Mouse (Mus musculus): ENCODE data around the gene Fgd4.
"Not testable (repeated sequence)": the region's sequence is repeated elsewhere in the genome, so short reads cannot be mapped to it uniquely, and the experiment has no call there.

Fgd4 gene

DNA sequence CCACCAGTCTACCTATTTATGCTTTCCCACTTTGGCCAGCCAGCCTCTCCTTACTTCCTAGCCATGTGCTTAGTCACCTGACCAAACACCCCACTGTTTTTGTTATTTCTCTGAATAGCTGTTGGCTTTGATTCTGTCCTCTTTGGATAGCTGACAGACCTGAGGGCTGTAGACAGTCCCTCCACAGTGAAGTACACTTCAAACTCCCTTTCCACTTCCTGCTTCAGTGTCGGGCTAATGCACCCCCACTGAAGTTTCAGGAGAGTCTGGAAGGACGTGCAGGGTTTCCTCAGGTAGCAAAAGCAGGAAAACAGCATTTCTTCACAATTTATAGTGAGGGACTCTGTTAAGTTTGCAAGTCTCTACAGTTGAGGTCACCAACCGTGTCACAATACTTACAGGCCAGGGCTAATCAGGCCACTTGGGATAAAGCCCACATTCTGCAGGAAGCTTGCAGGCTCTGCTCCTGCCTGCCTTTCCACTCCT is 57.4 kb downstream of the Fgd4 start:
- no peak for DNase-seq (ENCODE audit: low read depth)

DNA sequence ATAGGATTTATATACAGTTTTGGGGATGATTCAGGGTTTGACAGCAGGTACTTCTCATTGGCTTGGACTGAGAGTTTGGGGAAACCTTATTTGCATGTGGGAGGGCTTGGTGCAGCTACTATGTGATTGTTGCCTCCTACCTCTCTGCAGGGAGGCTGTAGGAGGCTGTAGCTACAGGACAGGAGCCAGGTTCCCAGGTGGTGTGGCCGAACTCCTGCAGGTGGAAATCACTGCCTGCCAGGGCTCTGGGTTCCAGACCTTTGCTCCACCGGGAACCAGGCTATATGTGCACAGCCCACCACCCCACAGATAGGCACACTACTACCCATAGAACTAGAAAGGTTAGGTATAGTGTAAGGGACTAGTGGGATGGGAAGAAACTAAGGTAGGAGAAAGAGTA is 61.0 kb downstream of the Fgd4 start:
- DNase-seq (ENCODE audit: low read depth) = not testable (repeated sequence)

DNA sequence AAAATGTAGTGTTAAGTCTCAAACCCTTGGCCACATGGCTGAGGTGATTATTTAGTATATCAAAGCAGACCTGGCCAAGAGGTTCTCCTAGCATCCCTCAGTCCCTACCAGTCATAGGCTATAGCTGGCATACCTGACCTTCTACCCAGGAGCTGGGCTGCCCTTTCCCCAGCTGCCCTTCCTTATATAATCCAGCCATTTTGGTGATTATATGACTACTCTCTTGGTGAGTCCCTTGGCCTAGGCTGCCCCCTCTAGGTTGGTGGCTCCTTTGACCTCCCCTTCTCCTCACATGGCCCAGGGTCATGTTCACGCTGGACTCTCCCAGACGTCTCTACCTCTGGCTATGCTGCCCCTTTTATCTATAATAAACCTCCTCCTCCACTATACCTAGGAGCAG is 65.1 kb downstream of the Fgd4 start:
- no peak for DNase-seq (ENCODE audit: low read depth)

DNA sequence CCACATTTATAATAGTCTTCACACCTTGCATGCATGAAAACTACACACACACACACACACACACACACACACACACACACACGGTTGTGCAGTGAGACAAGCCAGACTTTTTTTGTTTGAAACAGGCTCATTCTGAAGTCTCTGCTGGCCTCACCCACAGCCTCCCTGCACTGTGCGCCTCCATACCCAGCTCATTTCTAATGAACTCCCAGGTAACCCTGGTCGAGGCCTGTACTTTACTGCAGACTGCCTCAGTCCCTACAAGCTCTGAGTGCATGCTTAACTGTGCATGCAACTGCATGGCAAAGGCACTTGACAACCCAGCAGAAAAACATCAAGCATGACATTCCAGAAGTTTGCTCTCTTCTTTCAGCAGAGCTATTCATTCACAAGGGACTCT is 72.3 kb downstream of the Fgd4 start:
- DNase-seq (ENCODE audit: low read depth) = no peak

DNA sequence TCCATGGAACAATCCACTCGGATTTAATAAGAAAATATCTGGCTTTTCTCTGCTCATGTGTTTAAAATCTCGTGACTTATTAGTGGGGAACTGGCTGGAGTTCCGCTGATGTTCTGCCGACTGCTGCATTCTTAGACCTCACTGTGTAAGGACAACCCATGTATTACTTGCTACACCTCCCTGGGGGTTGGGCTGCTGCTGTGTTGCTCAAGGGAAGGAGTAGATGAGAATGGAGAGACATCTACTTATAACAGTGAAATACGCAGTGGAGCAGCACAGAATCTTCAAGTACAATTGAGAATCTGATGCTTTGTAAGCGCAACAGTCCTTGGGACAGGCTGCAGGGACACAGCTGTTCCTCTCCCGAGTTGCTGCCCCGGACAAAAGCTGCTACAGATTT is 73.1 kb downstream of the Fgd4 start:
- DNase-seq (ENCODE audit: low read depth) = no peak

DNA sequence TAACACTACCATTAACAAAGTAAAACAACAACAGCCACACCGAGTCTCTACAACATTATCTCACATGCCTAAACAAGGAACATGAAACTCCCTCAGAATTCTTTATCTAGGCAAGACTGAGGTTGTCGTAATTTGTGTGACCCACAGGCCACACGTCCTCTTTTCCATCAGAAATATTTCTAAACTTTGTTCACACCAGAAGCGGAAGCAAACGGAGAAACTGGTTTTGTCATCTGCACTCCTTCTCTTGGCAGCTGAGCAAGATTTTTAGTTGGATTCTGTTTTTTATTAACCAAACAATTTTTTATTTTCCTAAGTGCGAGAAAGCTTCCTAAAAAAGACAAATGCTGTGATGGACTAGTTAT is 73.6 kb downstream of the Fgd4 start:
- DNase-seq (ENCODE audit: low read depth) = no peak

DNA sequence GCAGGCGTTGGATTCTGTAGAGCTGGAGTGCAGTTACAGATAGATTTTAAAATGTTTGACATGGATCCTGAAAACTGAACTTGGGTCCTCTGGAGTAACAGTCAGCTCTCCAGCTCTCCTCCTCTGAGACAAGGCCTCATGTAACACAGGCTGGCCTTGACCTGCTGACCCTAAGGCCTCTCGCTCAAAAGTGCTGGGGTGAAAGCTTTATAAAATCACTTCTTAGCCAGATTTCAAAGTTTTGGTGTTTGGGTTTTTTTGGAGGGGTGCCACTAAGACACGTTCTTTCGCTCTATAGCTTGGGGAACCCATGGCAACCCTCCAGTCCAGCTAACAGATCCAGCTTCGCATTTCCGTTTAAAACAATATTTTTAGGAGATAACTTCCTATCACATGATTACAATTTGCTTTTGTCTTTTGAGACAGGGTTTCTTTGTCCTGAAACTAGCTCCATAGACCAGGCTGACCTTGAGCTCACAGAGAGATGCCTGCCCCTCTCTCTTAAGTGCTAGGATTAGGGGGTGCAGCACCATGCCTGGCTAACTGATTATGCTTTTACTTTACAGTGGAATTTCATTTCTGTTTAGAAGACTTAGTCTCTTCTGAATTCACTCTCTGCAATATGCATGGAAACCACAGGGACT is 74.1 kb downstream of the Fgd4 start:
- DNase-seq (ENCODE audit: low read depth) = no peak

DNA sequence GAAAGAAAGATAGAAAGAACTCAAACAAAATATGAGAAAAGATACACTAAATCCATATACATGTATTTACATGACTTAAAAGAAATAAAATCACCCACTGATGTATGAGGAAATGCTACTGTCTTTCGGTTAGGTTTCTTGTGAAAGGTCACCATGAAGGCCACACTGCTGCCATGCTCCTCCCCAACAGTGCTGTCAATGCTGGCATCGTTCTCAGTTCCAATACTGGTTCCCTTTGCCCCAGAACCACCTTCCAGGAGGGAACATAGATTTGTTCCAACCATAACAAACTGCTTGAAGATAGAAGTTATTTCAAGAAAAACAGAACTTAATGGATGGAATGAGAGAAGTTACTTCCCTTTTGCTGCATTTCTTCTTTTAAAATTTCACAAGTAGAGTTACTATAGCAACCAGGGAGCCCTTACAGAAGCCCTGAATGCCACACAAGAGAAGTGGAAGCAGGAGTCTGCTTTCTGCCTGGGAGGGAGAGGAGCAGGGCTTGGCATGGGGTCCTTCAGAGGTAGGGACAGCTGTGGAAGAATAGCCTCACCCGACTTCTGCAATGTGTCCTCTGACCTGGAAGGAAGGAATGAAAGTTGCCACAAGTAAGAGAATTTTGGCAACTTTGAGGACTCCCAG is 75.0 kb downstream of the Fgd4 start:
- DNase-seq (ENCODE audit: low read depth) = no peak

DNA sequence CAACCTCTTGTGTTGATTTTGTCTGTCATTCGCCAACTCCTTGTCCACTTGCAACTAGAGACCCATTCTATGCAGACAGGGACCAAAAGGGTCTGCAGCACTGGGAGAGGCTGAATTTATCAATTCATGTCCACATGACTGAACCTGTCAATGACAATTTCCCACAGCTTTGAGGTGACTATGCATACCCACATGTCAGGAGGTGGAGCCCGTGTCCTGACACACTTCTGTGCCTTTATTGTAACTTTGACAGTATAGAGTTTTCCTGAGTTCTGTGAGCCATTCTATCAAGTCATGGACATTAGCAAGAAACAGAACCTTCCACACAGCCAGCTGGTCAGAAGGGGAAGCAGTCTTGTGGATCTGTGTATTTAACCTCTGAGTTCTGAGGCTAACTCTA is 76.7 kb downstream of the Fgd4 start:
- DNase-seq (ENCODE audit: low read depth) = no peak

DNA sequence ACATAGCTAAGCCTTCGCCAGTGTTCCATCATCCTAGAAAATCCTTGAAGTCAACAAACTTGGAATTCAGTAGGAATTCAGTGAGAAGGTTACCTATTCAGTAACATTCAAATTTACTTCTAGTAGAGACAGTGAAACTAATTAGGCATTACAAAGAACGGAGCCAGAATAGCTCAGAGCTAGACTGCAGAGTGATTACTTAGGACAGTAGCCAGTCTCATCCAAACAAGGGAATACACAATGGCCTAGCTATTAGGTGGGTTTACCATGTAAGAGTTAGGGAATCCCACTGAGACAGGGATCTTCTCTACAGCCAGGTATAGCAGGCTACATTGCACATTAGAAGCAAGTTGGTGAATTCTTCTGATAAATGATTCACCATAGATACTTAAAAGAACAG is 77.5 kb downstream of the Fgd4 start:
- DNase-seq (ENCODE audit: low read depth) = not testable (repeated sequence)

DNA sequence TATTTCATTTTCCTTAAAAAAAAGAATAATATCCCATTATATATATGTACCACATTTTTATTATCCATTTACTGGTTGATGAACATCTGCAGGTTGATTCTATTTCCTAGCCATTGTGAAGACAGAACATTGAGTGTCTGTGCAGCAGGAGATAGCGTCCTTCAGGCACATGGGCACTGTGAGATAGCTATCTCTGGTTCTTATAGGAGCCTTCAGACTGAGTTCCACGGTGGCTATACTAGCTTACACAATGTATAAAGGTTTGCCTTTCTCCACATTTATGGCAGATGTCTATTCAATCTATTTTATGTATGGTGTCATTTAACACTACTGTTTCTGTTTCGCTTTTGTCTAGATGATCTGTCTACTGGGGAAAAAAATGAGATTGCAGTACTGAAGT is 98.9 kb downstream of the Fgd4 start:
- no peak for DNase-seq (ENCODE audit: low read depth)

DNA sequence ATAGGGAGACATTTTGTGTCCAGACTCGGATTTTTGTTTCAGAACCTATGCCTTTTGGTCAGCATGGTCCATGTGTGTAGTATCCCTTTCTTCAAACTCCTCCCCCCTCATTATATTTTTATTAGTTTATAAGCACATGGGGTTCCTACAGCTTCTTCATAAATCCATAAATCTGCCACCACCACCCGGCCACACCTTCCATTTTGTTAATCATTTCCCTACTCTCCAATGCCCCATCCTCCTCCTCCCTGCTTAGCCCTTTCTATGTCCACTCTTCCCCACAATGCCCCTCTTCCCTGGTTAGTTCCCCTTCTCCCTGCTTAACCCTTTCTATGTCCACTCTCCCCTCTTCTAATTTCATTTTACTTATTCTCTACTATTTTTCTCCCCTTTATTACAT is 99.4 kb downstream of the Fgd4 start:
- DNase-seq (ENCODE audit: low read depth) = no peak

DNA sequence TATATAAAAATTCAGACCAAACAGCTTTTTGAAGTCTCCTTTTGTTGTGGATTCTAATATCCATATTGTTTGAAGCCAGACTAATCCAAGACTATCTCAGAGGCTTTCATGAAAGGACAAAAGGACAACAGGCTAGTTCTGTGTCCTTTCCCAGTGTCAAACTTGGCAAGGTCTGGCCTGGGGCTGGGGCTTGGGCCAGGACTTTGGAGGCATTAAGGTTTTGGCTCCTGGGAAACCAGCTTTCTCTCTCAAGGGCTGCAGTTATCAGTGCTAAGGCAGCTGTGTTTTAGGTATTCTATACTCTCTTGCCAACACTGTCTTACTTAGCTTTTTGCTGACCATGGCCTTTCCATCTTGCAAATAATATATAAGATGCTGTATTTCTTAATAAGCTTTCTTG is 101.6 kb downstream of the Fgd4 start:
- DNase-seq (ENCODE audit: low read depth) = no peak

DNA sequence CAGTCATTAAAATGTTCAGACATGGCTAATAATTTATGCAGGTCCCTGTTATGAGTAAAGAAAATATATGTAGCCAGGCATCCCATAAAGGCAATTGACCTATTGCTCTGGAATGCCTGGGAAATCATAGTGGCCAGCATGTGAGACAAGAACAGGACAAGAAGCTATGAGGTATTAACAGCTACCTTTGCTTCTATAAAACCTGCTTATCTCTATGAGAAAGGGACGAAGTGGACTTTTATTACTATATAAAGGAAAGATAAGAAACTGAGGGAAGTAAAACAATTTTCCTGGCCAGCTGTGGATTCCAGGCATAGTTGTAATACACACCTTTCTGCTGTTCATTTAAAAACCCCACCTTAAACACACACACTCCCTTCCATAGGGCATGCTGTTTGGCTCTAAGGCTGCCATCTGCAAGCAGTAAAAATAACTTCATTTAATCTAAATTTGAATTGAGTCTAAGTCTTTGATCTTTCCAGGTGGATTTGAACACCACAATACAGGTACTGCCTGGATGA is 114.8 kb downstream of the Fgd4 start:
- DNase-seq (ENCODE audit: low read depth) = no peak

DNA sequence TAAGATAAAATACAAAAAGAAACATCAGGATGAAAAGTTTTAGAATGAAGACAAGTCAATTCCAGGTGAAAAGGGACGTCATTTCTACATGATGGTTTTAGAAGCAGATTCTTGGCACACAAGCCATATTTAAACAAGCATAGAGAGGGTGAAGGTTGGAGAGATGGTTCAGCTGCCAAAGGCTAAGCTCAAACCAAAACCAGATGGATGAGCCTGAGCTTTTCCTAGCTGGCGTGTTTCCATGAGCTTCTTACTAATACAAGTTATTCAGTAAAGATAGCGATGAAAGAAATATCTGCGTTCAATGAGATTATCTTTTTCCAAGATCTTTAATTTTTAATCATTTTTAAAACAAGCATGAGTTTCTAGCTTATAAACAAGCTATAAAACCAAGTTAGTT is 115.7 kb downstream of the Fgd4 start:
- no peak for DNase-seq (ENCODE audit: low read depth)

DNA sequence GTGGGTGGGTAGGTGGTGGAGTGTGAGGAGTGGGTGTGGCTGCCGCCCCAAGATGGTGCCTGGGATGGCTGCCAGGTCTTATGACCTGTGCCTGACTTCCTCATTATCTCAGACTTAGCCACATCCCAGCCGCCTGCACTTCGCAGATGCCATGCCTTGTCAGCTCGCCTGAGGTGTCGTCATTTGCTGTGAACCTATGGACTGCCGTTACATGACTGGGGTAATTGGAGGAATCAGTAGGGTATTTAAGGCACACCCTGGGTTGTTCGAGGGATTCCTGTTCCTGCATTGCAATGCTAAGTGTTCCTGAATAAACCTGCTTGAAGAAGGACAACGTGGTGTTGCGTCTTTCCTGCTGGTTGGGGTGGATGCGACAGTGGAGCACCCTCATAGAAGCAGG is 126.9 kb downstream of the Fgd4 start:
- not testable (repeated sequence) for DNase-seq (ENCODE audit: low read depth)

DNA sequence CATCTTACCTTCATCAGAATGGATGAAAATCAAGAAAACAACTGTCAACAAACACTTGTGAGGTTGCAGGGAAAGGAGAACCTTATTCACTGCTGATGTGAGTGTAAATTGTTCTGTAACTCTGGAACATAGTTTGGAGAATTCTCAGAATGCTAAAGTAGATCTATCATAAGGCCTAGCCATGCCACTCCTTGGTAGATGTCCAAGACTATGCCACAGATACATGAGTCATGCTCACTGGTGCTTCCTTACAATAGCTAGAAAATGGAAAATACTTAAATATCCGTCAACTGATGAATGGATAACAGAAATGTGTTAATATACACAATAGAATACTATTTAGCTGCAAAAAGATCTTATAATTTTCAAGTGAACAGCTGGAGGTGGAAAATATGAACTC is 150.3 kb downstream of the Fgd4 start:
- DNase-seq (ENCODE audit: low read depth) = no peak

DNA sequence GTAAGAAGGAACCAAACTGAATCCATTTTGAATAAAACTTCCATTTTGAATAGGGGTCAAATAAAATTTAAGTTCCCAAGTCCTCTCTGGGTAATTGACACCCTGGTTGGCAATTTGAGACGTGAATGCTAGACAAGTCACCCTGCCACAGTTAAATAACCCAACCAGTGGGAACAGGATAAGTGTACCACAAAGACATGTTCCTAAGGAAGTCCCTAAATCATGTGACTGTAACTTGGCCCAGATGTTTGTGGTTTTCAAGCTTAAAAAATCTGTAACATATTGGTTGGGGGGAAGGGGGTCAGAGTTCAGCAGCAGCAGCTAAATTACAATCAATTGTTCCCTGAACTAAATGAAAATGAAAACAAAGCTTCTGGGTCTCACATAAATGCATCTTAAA is 161.9 kb downstream of the Fgd4 start:
- no peak for DNase-seq (ENCODE audit: low read depth)

DNA sequence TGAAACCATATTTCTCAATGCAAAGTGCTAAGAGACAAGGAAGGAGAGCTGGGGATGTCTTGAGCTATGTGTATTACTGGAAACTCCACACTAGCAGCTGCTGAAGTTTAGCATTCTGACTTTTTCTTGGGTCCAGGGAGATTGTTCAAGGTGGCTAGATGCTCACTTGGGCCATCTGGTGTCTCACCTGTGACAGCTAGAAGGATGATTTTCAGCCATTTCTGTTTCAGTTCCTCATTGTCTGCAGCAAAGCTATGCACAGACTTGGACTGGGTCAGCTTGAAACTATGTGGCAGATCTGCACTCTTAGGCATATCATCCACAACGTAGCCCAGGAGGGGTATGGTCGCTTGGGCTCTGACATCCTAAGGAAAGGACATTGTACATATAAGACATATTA is 177.9 kb downstream of the Fgd4 start:
- DNase-seq (ENCODE audit: low read depth) = no peak

DNA sequence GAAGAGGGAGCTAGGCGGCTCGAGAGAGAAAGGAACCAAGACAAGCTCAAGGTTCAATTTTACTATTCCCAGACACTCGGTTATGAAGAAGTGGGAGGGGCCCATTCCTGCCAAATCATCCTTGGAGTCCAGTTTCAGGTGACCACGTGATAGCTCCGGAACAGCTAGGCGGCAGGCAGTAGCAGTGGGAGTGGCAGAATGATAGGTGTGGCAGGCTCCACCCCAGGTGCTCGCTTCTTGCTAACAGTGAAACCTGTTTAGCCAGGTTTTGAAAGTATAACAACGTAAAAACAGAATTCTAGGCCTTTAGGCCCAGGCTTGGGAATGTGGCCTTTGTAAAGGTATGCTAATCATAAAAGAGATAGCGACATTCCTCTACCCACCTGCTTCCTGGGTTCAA is 233.1 kb downstream of the Fgd4 start:
- not testable (repeated sequence) for DNase-seq (ENCODE audit: low read depth)

All from naive thymus-derived CD4-positive, alpha-beta T cell, adult 2 months (primary cell).